Mouse (Mus musculus) limb, embryonic 12.5 days (tissue): ENCODE data around the gene Egln1. TPM values are rescaled to one million over a fixed set of nuclear protein-coding genes. Genes with fewer than 3 reads are reported as not detected.
A peak's percentile ranks its signal among the peaks of the same experiment; 100 is the strongest.

ENCODE experiments used
- ATAC-seq: fragments of 200-750 bp; cut with Nextera tagmentation; 2 replicates; pipeline ENCODE4 v1.8.0; 2017; ENCODE audit warnings: low read depth, moderate TSS enrichment; ENCODE audit not compliant: insufficient number of reproducible peaks, insufficient read depth, low FRiP score, low TSS enrichment
- H3K27ac ChIP-seq: fragments of 300-500 bp; sonication (generic); 2 replicates; pipeline ENCODE4 v1.5.1; 2016; ENCODE audit warnings: mild to moderate bottlenecking, moderate library complexity
- H3K27me3 ChIP-seq: fragments of 300-500 bp; sonication (generic); 2 replicates; pipeline ENCODE4 v1.6.1; 2016; ENCODE audit warnings: mild to moderate bottlenecking, moderate library complexity
- H3K36me3 ChIP-seq: fragments of 300-500 bp; sonication (generic); 2 replicates; pipeline ENCODE4 v1.6.1; 2016; ENCODE audit warnings: mild to moderate bottlenecking, moderate library complexity
- H3K4me1 ChIP-seq: fragments of 300-500 bp; sonication (generic); replicated peaks from 2 replicates; pipeline ENCODE4 v1.6.1; 2016
- H3K4me2 ChIP-seq: fragments of 300-500 bp; sonication (generic); 2 replicates; pipeline ENCODE4 v1.6.1; 2016; ENCODE audit warnings: mild to moderate bottlenecking, moderate library complexity
- H3K4me3 ChIP-seq: fragments of 300-500 bp; sonication (generic); replicated peaks from 2 replicates; pipeline ENCODE4 v1.5.1; 2016; ENCODE audit warnings: mild to moderate bottlenecking
- H3K9ac ChIP-seq: fragments of 300-500 bp; sonication (generic); replicated peaks from 2 replicates; pipeline ENCODE4 v1.6.1; 2016; ENCODE audit warnings: mild to moderate bottlenecking, moderate library complexity
- H3K9me3 ChIP-seq: fragments of 300-500 bp; sonication (generic); 2 replicates; pipeline ENCODE4 v1.6.1; 2016; ENCODE audit warnings: mild to moderate bottlenecking, moderate library complexity
- WGBS: fragments of 180-500 bp; shearing (Covaris S2); methylation state at CpG from one replicate; pipeline ENCODE4 v1.1.7; 2016; 5-methylcytosine and 5-hydroxymethylcytosine counted together
- polyA plus RNA-seq: library from polyadenylated mRNA; unstranded; fragments of >200 nt; fragmentation: Nextera tagmentation; extraction: Ambion mirVana; gene quantifications from 2 replicates; pipeline ENCODE4 v1.2.1, GENCODE M21; 2016

Egln1 gene
- polyA plus RNA-seq = 12.8 and 13.0 TPM in 2 replicates

DNA sequence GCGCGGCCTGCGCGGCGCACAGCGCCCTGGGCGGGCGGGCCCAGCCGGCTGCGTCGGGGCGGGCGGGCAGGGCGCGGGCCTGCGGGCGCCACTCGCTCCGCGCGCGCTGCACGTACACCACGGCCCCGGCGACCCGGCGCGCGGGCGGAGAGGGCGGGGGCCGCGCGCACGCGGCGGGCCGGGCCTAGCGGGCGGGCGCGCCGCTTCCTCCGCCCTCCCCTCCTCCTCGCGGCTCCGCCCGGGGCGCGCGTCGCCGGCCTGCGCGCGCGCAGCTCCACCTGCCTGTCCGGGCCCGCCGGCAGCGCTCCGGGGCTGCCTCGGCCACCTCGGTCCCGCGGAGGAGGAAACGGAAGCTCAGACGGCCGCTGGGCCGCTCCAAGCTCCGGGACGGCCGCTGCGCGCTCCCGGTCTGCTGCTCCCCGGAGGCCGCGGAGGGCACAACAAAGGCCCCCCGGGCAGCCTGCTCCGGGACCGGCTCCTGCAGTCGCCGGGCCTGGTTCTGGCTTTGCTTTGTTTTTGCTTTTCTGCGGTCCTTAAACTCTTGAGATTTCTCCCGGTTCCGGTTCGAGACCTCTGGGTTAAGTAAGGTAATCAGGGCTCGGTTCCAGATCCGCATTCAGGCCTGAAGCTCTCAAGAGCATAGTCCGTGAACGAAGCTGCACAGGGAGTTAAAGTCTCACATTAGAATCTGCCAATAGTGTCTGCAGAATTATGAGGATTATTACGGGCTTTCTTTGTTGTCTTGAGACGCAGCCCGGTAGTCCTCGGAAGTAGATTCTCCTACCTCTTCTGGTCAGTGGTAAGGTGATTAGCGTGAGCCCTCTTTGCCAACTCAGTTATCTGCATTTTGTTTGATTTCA is at the start of gene Egln1:
Gene Egln1 (minus strand): TSS at position 116 of the 860 bp plus-strand sequence.
- H3K27me3 ChIP-seq = no peaks in the 10 kb centered on the region
- peak; percentile 84 for ATAC-seq
- peak within 1 kb of the TSS; percentile 94 for H3K9ac ChIP-seq
- peak within 1 kb of the TSS; percentile 85 for H3K4me3 ChIP-seq
- H3K4me1 ChIP-seq = peaks cover 38% of the 10 kb centered on the region
- H3K9me3 ChIP-seq = no peaks in the 10 kb centered on the region
- H3K27ac ChIP-seq = peak within 1 kb of the TSS; percentile 96
- peak within 1 kb of the TSS; percentile 86 for H3K4me2 ChIP-seq
- 0 out of 2 replicates have a peak, but pooled peaks cover 9% of the 10 kb centered on the region for H3K36me3 ChIP-seq
- WGBS = under 1% methylated on average over 33 of the region's 98 CpGs

DNA sequence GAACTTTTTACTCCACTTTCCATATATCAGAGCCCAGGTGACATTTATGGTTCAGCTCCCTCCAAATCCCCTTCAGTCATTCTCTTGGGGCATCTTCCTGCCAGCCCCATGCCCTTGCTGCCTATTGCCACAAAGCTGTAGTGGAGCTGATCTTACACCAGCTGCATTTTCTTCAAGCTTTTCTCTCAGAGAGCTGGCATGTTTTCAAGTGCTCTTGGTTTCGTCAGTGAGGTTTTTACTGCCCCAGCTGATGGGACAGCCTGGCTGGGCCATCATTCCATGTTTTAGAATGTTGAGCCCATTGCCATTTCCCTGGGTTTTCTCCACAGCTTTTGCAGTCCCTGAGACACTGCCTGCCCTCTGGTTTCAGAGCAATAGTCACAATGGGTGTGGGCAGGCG is 46.7 kb upstream of the Egln1 start:
- H3K9me3 ChIP-seq = peaks cover 16% of the 10 kb centered on the region; the same call in 1 of the 2 replicates
- H3K4me1 ChIP-seq = 0 out of 2 replicates have a peak, but pooled peaks cover 4% of the 10 kb centered on the region
- H3K27ac ChIP-seq = no peak overlapping the region
- no peaks in the 10 kb centered on the region for H3K36me3 ChIP-seq
- no peak overlapping the region for H3K4me2 ChIP-seq
- H3K4me3 ChIP-seq = no peak overlapping the region
- H3K27me3 ChIP-seq = peaks cover 22% of the 10 kb centered on the region
- no peak for ATAC-seq
- WGBS = 68% methylated on average over 2 of the region's 2 CpGs
- no peak overlapping the region for H3K9ac ChIP-seq

DNA sequence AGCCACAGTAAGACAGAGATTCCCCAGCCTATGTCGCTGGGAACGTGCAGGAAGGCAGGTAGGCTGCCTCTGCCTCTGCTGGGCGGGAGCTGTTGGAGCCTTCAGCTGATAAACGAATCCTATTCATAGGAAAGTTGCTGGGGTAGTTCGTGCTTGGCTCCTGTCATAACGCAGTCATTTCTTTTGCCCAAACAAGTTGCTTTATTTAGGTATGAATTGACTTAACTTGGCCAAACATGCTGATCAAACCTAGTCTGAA is 42.5 kb upstream of the Egln1 start:
- no peak overlapping the region for H3K9ac ChIP-seq
- 25% methylated on average over 6 of the region's 6 CpGs for WGBS
- H3K4me2 ChIP-seq = peak overlapping the region; percentile 39

DNA sequence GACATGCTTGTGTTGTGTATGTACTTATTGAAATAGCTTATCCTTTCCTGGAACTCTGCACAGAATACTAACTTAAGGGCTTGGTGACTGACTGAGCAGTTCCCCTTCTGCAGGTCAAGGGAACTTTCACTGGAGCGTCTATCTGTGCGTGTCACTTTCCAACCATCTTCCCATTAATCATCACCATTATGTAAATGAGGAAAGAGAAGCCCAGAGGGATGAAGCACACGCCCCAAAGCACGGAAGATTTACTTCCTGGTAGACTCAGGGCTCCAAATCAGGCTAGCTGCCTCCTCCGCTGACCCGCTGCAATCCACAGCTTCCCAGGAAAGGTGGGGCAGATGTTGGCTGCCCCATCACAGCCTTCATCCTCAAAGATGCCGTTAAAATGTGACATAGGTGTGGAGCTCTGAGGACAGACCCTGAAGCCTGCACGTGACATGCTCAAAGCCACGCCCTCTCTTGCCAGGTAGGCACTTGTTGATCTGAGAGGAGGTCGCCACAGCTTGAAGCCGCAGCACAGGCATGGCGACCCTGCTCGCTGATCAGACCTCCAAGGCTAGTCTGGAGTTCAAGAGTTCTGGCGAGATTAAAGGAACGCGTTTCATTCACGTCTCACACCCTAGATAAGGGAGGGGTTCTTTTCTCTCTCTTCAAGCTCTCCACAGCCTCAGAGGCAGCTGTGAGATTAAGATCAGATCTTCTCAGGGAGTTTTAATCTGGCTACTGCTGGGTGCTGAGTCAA is 42.0 kb upstream of the Egln1 start:
- Histone ChIP-seq H3K4me3 (peak overlapping the region; percentile 14; the same call in 1 of the 2 replicates), H3K4me2 (peak overlapping the region; percentile 39), H3K9ac (no peak overlapping the region)

More for the DNA sequence above, 42.5 kb upstream of the Egln1 start:
- no peak overlapping the region for H3K4me3 ChIP-seq
- no peak overlapping the region for H3K27ac ChIP-seq
- no peak for ATAC-seq
- H3K4me1 ChIP-seq = 0 out of 2 replicates have a peak, but pooled peaks cover 4% of the 10 kb centered on the region
- no peaks in the 10 kb centered on the region for H3K36me3 ChIP-seq
- 0 out of 2 replicates have a peak, but pooled peaks cover 2% of the 10 kb centered on the region for H3K9me3 ChIP-seq
- peaks cover 22% of the 10 kb centered on the region for H3K27me3 ChIP-seq

DNA sequence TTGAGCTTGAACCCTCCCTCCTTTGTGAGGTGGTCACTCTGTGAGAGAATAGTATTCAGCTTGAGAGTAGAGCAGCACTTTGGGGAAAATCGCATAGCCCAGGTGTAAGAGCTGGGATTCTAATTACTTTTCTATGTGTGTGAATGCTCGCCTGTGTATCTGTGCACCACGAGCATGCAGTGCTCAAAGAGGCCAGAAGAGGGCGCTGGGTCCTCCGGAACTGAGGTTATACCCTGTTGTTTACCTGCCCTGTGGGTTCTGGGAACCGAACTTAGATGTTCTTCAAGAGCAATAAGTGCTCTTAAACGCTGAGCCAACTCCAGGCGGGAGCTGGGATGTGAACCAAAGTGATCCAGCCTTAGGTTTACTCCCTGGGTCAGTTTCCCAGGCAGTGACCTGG is 31.7 kb upstream of the Egln1 start:
- no peak overlapping the region for H3K4me2 ChIP-seq
- 0 out of 2 replicates have a peak, but pooled peaks cover 6% of the 10 kb centered on the region for H3K27me3 ChIP-seq
- 81% methylated on average over 8 of the region's 8 CpGs for WGBS
- peaks cover 12% of the 10 kb centered on the region; the same call in 1 of the 2 replicates for H3K9me3 ChIP-seq
- H3K9ac ChIP-seq = no peak overlapping the region
- no peak overlapping the region for H3K27ac ChIP-seq
- H3K4me1 ChIP-seq = no peaks in the 10 kb centered on the region; the same call in 1 of the 2 replicates
- no peak overlapping the region for H3K4me3 ChIP-seq
- ATAC-seq = no peak
- H3K36me3 ChIP-seq = no peaks in the 10 kb centered on the region

More for the DNA sequence above, 42.0 kb upstream of the Egln1 start:
- H3K36me3 ChIP-seq = no peaks in the 10 kb centered on the region
- ATAC-seq = no peak
- 13% methylated on average over 17 of the region's 17 CpGs for WGBS
- peaks cover 22% of the 10 kb centered on the region for H3K27me3 ChIP-seq
- H3K9me3 ChIP-seq = no peaks in the 10 kb centered on the region
- 0 out of 2 replicates have a peak, but pooled peaks cover 4% of the 10 kb centered on the region for H3K4me1 ChIP-seq
- no peak overlapping the region for H3K27ac ChIP-seq

DNA sequence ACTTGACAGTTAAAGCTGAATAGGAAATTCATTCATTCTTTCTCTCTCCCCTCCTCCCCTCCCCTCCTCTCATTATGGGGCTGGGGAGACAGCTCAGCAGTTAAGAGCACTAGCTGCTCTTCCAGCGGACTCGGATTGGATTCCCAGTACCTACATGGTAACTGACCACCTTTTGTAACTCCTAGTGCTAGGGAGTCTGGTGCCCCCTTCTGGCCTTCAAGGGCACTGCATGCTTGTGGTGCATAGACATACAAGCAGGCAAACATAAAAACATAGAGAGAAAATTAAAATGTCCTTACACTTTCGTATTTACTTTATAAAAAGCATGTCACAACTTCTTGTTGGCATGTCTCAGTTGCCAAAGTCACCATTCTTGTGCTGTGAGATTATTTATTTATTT is 30.9 kb upstream of the Egln1 start:
- no peak overlapping the region for H3K27ac ChIP-seq
- 87% methylated on average over 3 of the region's 3 CpGs for WGBS

DNA sequence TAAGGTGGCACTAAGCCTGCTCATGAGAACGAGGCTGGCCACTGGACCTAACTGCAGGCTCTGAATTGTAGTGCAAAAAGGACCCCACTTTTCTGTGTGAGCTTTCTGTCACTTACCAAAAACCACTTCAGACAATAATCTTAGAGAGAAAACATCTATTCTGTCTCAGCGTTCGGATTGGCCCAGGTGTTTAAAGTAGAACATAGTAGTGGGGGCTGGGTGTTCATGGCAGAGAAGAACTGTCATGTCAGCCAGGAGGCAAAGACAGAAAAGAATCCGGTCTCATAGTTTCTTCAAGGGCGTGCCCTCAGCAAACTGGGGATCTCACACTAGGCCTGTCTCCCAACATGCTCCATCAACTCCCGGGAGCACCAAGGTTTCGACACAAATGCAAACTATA is 28.9 kb upstream of the Egln1 start:
- WGBS = 89% methylated on average over 7 of the region's 7 CpGs
- Histone ChIP-seq H3K4me1 (no peaks in the 10 kb centered on the region; the same call in 1 of the 2 replicates), H3K9ac (no peak overlapping the region), H3K36me3 (no peaks in the 10 kb centered on the region), H3K4me2 (no peak overlapping the region), H3K9me3 (peaks cover 12% of the 10 kb centered on the region; the same call in 1 of the 2 replicates), H3K4me3 (no peak overlapping the region), H3K27ac (no peak overlapping the region), H3K27me3 (no peaks in the 10 kb centered on the region)
- no peak for ATAC-seq

More for the DNA sequence above, 30.9 kb upstream of the Egln1 start:
- H3K9ac ChIP-seq = no peak overlapping the region
- no peaks in the 10 kb centered on the region for H3K36me3 ChIP-seq
- 0 out of 2 replicates have a peak, but pooled peaks cover 1% of the 10 kb centered on the region for H3K27me3 ChIP-seq
- H3K4me2 ChIP-seq = no peak overlapping the region
- no peak overlapping the region for H3K4me3 ChIP-seq
- H3K4me1 ChIP-seq = no peaks in the 10 kb centered on the region; the same call in 1 of the 2 replicates
- peaks cover 12% of the 10 kb centered on the region; the same call in 1 of the 2 replicates for H3K9me3 ChIP-seq
- ATAC-seq = no peak

DNA sequence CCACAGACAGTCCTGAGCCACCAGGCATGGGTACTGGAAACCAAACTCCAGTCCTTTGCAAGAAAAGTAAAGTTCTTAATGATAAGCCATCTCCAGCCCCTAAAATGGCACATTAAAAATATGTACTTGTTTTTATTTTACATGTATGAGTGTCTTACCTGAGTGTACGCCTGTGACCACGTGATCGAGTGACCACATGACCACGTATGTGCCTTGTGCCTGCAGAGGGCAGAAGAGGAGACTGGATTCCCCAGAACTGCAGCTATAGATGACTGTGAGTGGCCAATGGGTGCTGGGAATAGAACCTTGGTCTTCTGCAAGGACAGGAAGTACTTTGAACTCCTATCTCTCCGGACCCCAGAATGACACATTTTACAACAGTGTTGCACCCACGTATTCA is 27.1 kb upstream of the Egln1 start:
- Histone ChIP-seq H3K9ac (no peak overlapping the region), H3K27ac (no peak overlapping the region), H3K4me3 (no peak overlapping the region), H3K4me2 (no peak overlapping the region), H3K27me3 (no peaks in the 10 kb centered on the region), H3K9me3 (peaks cover 15% of the 10 kb centered on the region; the same call in 1 of the 2 replicates), H3K36me3 (no peaks in the 10 kb centered on the region), H3K4me1 (no peaks in the 10 kb centered on the region; the same call in 1 of the 2 replicates)
- WGBS = 89% methylated on average over 6 of the region's 6 CpGs
- no peak for ATAC-seq

DNA sequence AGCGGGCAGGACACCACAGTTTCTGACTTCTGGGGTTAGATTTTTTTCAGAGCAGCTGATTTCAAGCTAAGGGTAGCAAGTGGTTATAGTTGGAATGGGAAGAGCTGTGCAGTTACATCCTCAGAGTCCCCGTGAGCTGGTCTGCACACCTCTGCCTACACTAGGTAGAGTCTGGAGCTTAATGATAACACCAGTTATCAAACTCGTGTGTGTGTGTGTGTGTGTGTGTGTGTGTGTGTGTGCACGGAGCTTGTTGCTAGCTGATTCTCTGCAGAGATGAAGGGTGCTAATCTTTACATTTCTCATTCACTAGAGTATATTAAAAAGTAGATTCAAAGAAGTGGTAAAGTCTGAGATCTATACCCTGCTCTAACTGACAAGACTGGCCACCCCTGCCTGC is 25.1 kb upstream of the Egln1 start:
- Histone ChIP-seq H3K27me3 (no peaks in the 10 kb centered on the region), H3K9ac (no peak overlapping the region), H3K4me2 (no peak overlapping the region), H3K4me1 (no peaks in the 10 kb centered on the region; the same call in 1 of the 2 replicates), H3K4me3 (no peak overlapping the region), H3K9me3 (0 out of 2 replicates have a peak, but pooled peaks cover 4% of the 10 kb centered on the region), H3K27ac (no peak overlapping the region), H3K36me3 (no peaks in the 10 kb centered on the region)
- no peak for ATAC-seq
- 75% methylated on average over 4 of the region's 4 CpGs for WGBS

DNA sequence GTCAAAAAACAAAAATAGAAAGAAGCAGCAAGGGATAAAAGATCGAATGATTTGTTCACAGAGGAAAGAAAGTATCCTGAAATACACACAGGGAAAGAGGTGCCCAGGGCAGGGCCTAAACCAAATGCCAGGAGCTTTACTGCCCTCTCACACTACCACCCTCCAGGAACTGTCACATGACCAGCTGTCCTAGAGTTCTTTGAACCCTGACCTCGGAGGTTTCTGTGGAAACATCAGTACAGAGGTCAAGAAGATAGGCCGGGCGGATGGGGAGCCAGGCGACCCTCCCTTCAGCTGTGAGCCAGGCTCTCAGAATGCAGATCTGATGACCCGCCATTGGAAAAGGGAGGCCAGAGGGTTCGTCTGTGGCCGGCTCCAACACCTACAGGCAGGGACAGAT is 24.1 kb upstream of the Egln1 start:
- H3K9me3 ChIP-seq = 0 out of 2 replicates have a peak, but pooled peaks cover 4% of the 10 kb centered on the region
- no peak overlapping the region for H3K27ac ChIP-seq
- no peak for ATAC-seq
- H3K4me3 ChIP-seq = no peak overlapping the region
- H3K27me3 ChIP-seq = no peaks in the 10 kb centered on the region
- no peak overlapping the region for H3K4me2 ChIP-seq
- H3K4me1 ChIP-seq = no peaks in the 10 kb centered on the region; the same call in 1 of the 2 replicates
- no peaks in the 10 kb centered on the region for H3K36me3 ChIP-seq
- no peak overlapping the region for H3K9ac ChIP-seq
- 75% methylated on average over 8 of the region's 8 CpGs for WGBS
